9 mouse cellular contexts compared by ENCODE assay signal in the genomic region with DNA sequence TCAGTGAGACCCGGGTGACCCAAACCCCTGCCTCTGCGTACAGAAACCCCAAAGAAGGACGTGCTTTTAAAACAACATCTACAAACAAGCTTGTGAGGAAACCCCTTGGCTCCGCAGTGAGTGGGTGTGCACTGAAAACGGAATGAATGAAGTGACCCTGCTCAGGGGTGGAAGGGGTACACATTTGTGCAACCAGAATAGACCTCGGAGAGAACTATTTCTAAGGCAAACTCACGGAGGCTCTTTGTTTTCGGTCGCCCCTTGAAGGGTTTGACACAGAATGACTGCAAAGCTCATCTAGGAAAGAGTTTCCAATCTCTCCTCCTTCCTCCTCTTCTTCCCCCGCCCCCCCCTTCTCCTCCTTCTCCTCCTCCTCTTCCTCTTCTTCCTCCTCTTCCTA.
DNase-seq lines count a peak whose midpoint lies in the region; ATAC-seq and TF ChIP-seq lines count a peak whose summit lies in the region.
"Had no signal": no experiment of that assay in that cellular context is flagged by ENCODE, and none has a peak within 500 bp of the region (broad histone marks: within the 10 kb centered on the region; RNA-seq: fewer than 3 reads in every experiment).

No protein-coding gene starts in this region.

- ATAC-seq in neural tube, embryonic 11.5 days (ENCODE audit: insufficient read depth, low FRiP score, low TSS enrichment) = no peak
- ATAC-seq in limb, embryonic 15.5 days (ENCODE audit: insufficient number of reproducible peaks, low FRiP score, low TSS enrichment, low read depth) = no peak
- ATAC-seq in erythroblast, adult 5-6 weeks (replicated peaks; ENCODE audit: low FRiP score, poor library complexity, severe bottlenecking) = no peak
- no peak for ATAC-seq in megakaryocyte progenitor cell, adult 5-6 weeks (replicated peaks; ENCODE audit: poor library complexity)

- intact Hi-C loops in gastrocnemius, adult 2 months (cut with DNase I) = no loop called here

- no peaks in the 10 kb centered on the region for H3K9me3 ChIP-seq in neural tube, embryonic 11.5 days (ENCODE audit: control insufficient read depth, low read length)
- no peaks in the 10 kb centered on the region for H3K9me3 ChIP-seq in limb, embryonic 15.5 days

- WGBS in neural tube, embryonic 11.5 days = 10% methylated on average over 10 of the region's 10 CpGs
- WGBS in limb, embryonic 15.5 days = 36% methylated on average over 10 of the region's 10 CpGs

- peaks cover 37% of the 10 kb centered on the region for H3K4me1 ChIP-seq in neural tube, embryonic 11.5 days (ENCODE audit: control insufficient read depth, insufficient read depth, low read length)
- peaks cover 35% of the 10 kb centered on the region for H3K4me1 ChIP-seq in limb, embryonic 15.5 days

- peak overlapping the region; percentile 41; the same call in 1 of the 2 replicates for H3K4me2 ChIP-seq in neural tube, embryonic 11.5 days (ENCODE audit: low read depth)
- peak overlapping the region; percentile 65 for H3K4me2 ChIP-seq in limb, embryonic 15.5 days

- no peak for TF ChIP-seq CTCF in gastrocnemius, adult 2 months (IDR thresholded peaks at IDR 0.05)

- H3K9ac ChIP-seq in neural tube, embryonic 11.5 days (ENCODE audit: low read length) = 0 out of 2 replicates have a peak overlapping the region, but pooled peaks have one; percentile 20
- no peak overlapping the region for H3K9ac ChIP-seq in limb, embryonic 15.5 days
- H3K9ac ChIP-seq: liver, embryonic 14.5 days had no signal

- peak overlapping the region; percentile 58 for H3K4me3 ChIP-seq in gastrocnemius, adult 2 months
- no peak overlapping the region; the same call in 1 of the 2 replicates for H3K4me3 ChIP-seq in neural tube, embryonic 11.5 days (ENCODE audit: low read depth, low read length)
- no peak overlapping the region for H3K4me3 ChIP-seq in limb, embryonic 15.5 days

- H3K27ac ChIP-seq in gastrocnemius, adult 2 months = no peak overlapping the region
- H3K27ac ChIP-seq in neural tube, embryonic 11.5 days (ENCODE audit: low read depth, low read length) = no peak overlapping the region
- no peak overlapping the region for H3K27ac ChIP-seq in limb, embryonic 15.5 days
- H3K27ac ChIP-seq: liver, embryonic 14.5 days had no signal

- H3K36me3 ChIP-seq in neural tube, embryonic 11.5 days (ENCODE audit: control insufficient read depth, insufficient read depth, low read length) = no peaks in the 10 kb centered on the region
- H3K36me3 ChIP-seq in limb, embryonic 15.5 days = no peaks in the 10 kb centered on the region

- DNase-seq in gastrocnemius, adult 2 months = no peak
- no peak for DNase-seq in gastrocnemius, adult 18-20 months (ENCODE audit: low spot score)
- DNase-seq in neural tube, embryonic 11.5 days (ENCODE audit: low spot score) = peak; percentile 49
- DNase-seq in neural tube, embryonic 10.5 days (ENCODE audit: extremely low spot score, low spot score) = no peak
- DNase-seq in gastrocnemius, adult 8-10 months (ENCODE audit: low spot score in 2 of 2) = no peak

- no peaks in the 10 kb centered on the region for H3K27me3 ChIP-seq in neural tube, embryonic 11.5 days (ENCODE audit: control insufficient read depth, insufficient read depth, low read length)
- H3K27me3 ChIP-seq in limb, embryonic 15.5 days = peaks cover 10% of the 10 kb centered on the region; the same call in 1 of the 2 replicates
